Mouse (Mus musculus): ENCODE results near the gene Card19. TPM values are rescaled to one million over a fixed set of nuclear protein-coding genes. Genes with fewer than 3 reads are reported as not detected.

Gene Card19
- polyA plus RNA-seq (2012; rRNA removed) = 7.0 and 9.0 TPM in 2 replicates

GRCm38 (mm10) chr13:49215504-49216219 lies at the start of gene Card19:
TSS of gene Card19 (minus strand) at chr13:49216037.

GRCm38 (mm10) chr13:49248467-49248862 lies 32.6 kb upstream of the Card19 start, which contains the start of gene Susd3:
TSS of gene Susd3 (minus strand) at chr13:49248706.

GRCm38 (mm10) chr13:49187288-49188218 lies 28.3 kb downstream of the Card19 start, which contains the start of gene Ninj1:
TSS of gene Ninj1 (plus strand) at chr13:49187485.

Other genes with a start within 250 kb of the Card19 start
- 34.3 and 41.8 TPM in 2 replicates for gene Fam120a, start 248.0 kb downstream of the Card19 start, polyA plus RNA-seq (2012; rRNA removed)
- gene Wnk2, start 68.0 kb downstream of the Card19 start, polyA plus RNA-seq (2012; rRNA removed) = 0.14 and 0.18 TPM in 2 replicates
- gene Ninj1, start 28.6 kb downstream of the Card19 start, polyA plus RNA-seq (2012; rRNA removed) = 25.7 and 28.9 TPM in 2 replicates
- gene Susd3, start 32.7 kb upstream of the Card19 start, polyA plus RNA-seq (2012; rRNA removed) = 1.1 and 1.4 TPM in 2 replicates
- gene Fgd3, start 104.3 kb upstream of the Card19 start, polyA plus RNA-seq (2012; rRNA removed) = 0.60 and 0.68 TPM in 2 replicates
- 6.4 and 6.7 TPM in 2 replicates for gene Bicd2, start 125.5 kb upstream of the Card19 start, polyA plus RNA-seq (2012; rRNA removed)
- gene Ippk, start 205.2 kb upstream of the Card19 start, polyA plus RNA-seq (2012; rRNA removed) = 3.4 and 4.4 TPM in 2 replicates

Data from liver, embryonic 14 days (tissue).